Mouse (Mus musculus): ENCODE results near the gene Spint2. TPM values are rescaled to one million over a fixed set of nuclear protein-coding genes. Genes with fewer than 3 reads are reported as not detected.
A peak's percentile ranks its signal among the peaks of the same experiment; 100 is the strongest.

Spint2 gene
- polyA plus RNA-seq, 1 experiment, result 37.0 TPM

GRCm38 (mm10) chr7:29304463-29305262, 23.0 kb upstream of the Spint2 start:
- Histone ChIP-seq H3K9me3 (peaks cover 10% of the 10 kb centered on the region), H3K27me3 (replicated peaks) (peaks cover 76% of the 10 kb centered on the region), H3K36me3 (replicated peaks; ENCODE audit: low read length) (no peaks in the 10 kb centered on the region), H3K4me1 (peaks cover 63% of the 10 kb centered on the region), H3K4me3 (replicated peaks) (peak overlapping the region; percentile 88)
- TF ChIP-seq FLI1 (IDR thresholded peaks at IDR 0.05; ENCODE audit: low read length) (no peak), GATA1 (IDR thresholded peaks at IDR 0.05; ENCODE audit: borderline replicate concordance, low read length) (no peak)

GRCm38 (mm10) chr7:29303738-29304462, 22.2 kb upstream of the Spint2 start, which contains the start of gene Dpf1:
Dpf1 (plus strand) TSS chr7:29303951.
- Histone ChIP-seq H3K4me3 (replicated peaks) (peak within 1 kb of the TSS; percentile 88), H3K9me3 (peaks cover 10% of the 10 kb centered on the region), H3K4me1 (peaks cover 55% of the 10 kb centered on the region), H3K27me3 (replicated peaks) (peaks cover 74% of the 10 kb centered on the region), H3K36me3 (replicated peaks; ENCODE audit: low read length) (no peaks in the 10 kb centered on the region)
- TF ChIP-seq GATA1 (IDR thresholded peaks at IDR 0.05; ENCODE audit: borderline replicate concordance, low read length) (no peak), FLI1 (IDR thresholded peaks at IDR 0.05; ENCODE audit: low read length) (no peak)

GRCm38 (mm10) chr7:29302641-29303040, 20.9 kb upstream of the Spint2 start:
- peaks cover 72% of the 10 kb centered on the region for H3K27me3 ChIP-seq (replicated peaks)
- no peak for TF ChIP-seq GATA1 (IDR thresholded peaks at IDR 0.05; ENCODE audit: borderline replicate concordance, low read length)
- TF ChIP-seq FLI1 (IDR thresholded peaks at IDR 0.05; ENCODE audit: low read length), result no peak
- peaks cover 10% of the 10 kb centered on the region for H3K9me3 ChIP-seq
- peaks cover 43% of the 10 kb centered on the region for H3K4me1 ChIP-seq
- H3K36me3 ChIP-seq (replicated peaks; ENCODE audit: low read length), result no peaks in the 10 kb centered on the region
- no peak overlapping the region for H3K4me3 ChIP-seq (replicated peaks)

- H3K4me3 ChIP-seq (replicated peaks), result no peak overlapping the region
- peaks cover 35% of the 10 kb centered on the region for H3K4me1 ChIP-seq
- H3K9me3 ChIP-seq, result peaks cover 10% of the 10 kb centered on the region
- H3K27me3 ChIP-seq (replicated peaks), result peaks cover 70% of the 10 kb centered on the region
- H3K36me3 ChIP-seq (replicated peaks; ENCODE audit: low read length), result no peaks in the 10 kb centered on the region
- TF ChIP-seq GATA1 (IDR thresholded peaks at IDR 0.05; ENCODE audit: borderline replicate concordance, low read length), result no peak
- TF ChIP-seq FLI1 (IDR thresholded peaks at IDR 0.05; ENCODE audit: low read length), result no peak
These were observed 19.4 kb upstream of the Spint2 start for GRCm38 (mm10) chr7:29301127-29301566.

- Histone ChIP-seq H3K4me1 (peaks cover 43% of the 10 kb centered on the region), H3K27me3 (replicated peaks) (peaks cover 53% of the 10 kb centered on the region), H3K4me3 (replicated peaks) (peak overlapping the region; percentile 28), H3K36me3 (replicated peaks; ENCODE audit: low read length) (no peaks in the 10 kb centered on the region), H3K9me3 (no peaks in the 10 kb centered on the region)
- TF ChIP-seq GATA1 (IDR thresholded peaks at IDR 0.05; ENCODE audit: borderline replicate concordance, low read length) (no peak), FLI1 (IDR thresholded peaks at IDR 0.05; ENCODE audit: low read length) (no peak)
These were observed 15.3 kb upstream of the Spint2 start for GRCm38 (mm10) chr7:29296998-29297397.

GRCm38 (mm10) chr7:29295861-29296647, 14.3 kb upstream of the Spint2 start:
- Histone ChIP-seq H3K27me3 (replicated peaks) (peaks cover 50% of the 10 kb centered on the region), H3K4me1 (peaks cover 49% of the 10 kb centered on the region), H3K4me3 (replicated peaks) (no peak overlapping the region), H3K9me3 (no peaks in the 10 kb centered on the region), H3K36me3 (replicated peaks; ENCODE audit: low read length) (no peaks in the 10 kb centered on the region)
- TF ChIP-seq FLI1 (IDR thresholded peaks at IDR 0.05; ENCODE audit: low read length) (no peak), GATA1 (IDR thresholded peaks at IDR 0.05; ENCODE audit: borderline replicate concordance, low read length) (no peak)

- no peaks in the 10 kb centered on the region for H3K36me3 ChIP-seq (replicated peaks; ENCODE audit: low read length)
- H3K27me3 ChIP-seq (replicated peaks), result peaks cover 50% of the 10 kb centered on the region
- H3K9me3 ChIP-seq, result no peaks in the 10 kb centered on the region
- H3K4me1 ChIP-seq, result peaks cover 65% of the 10 kb centered on the region
- no peak for TF ChIP-seq FLI1 (IDR thresholded peaks at IDR 0.05; ENCODE audit: low read length)
- no peak for TF ChIP-seq GATA1 (IDR thresholded peaks at IDR 0.05; ENCODE audit: borderline replicate concordance, low read length)
- no peak overlapping the region for H3K4me3 ChIP-seq (replicated peaks)
These were observed 12.5 kb upstream of the Spint2 start for GRCm38 (mm10) chr7:29294111-29294761.

GRCm38 (mm10) chr7:29293131-29294065, 11.7 kb upstream of the Spint2 start:
- H3K4me1 ChIP-seq, result peaks cover 73% of the 10 kb centered on the region
- TF ChIP-seq GATA1 (IDR thresholded peaks at IDR 0.05; ENCODE audit: borderline replicate concordance, low read length), result no peak
- H3K27me3 ChIP-seq (replicated peaks), result peaks cover 45% of the 10 kb centered on the region
- no peaks in the 10 kb centered on the region for H3K9me3 ChIP-seq
- H3K36me3 ChIP-seq (replicated peaks; ENCODE audit: low read length), result no peaks in the 10 kb centered on the region
- H3K4me3 ChIP-seq (replicated peaks), result no peak overlapping the region
